Mouse (Mus musculus): ENCODE results near the gene Slc17a5.

DNA sequence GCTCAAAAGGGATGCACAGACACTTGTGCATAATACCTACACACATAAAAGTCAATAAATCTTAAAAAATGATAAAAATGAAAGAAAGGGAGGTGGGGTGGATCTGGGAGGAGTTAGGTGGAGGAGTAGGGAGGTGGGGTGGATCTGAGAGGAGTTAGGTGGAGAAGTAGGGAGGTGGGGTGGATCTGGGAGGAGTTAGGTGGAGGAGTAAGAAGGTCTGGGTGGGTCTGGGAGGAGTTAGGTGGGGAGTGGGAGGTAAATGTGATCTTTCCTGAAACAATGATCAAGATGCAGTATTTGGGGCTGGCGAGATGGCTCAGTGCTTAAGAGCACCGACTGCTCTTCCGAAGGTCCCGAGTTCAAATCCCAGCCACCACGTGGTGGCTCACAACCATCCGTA lies 82.6 kb downstream of the Slc17a5 start:
- TF ChIP-seq CTCF (IDR thresholded peaks at IDR 0.05; ENCODE audit: borderline replicate concordance, insufficient read depth, low read depth, low read length) (no peak), POLR2A (IDR thresholded peaks at IDR 0.05; ENCODE audit: borderline replicate concordance, insufficient read depth, low read length) (no peak)
